Mouse (Mus musculus) CD8-positive naive resting alpha-beta T cell, adult 2 months (primary cell): ENCODE results near the gene Serinc2.

Experiments used
- DNase-seq, 2 experiments: peaks; one replicate each; pipeline ENCODE4 v3.0.0; 2022; ENCODE audit warnings: low read depth in 2 of 2, low spot score in 2 of 2

The Serinc2 gene

GRCm38 (mm10) chr4:130279105-130279504 is at the start of gene Serinc2:
Serinc2 (minus strand) TSS chr4:130279205.
- DNase-seq, result no peak

- DNase-seq, result no peak
Observed at GRCm38 (mm10) chr4:130327366-130327765, 48.4 kb upstream of the Serinc2 start.

DNA sequence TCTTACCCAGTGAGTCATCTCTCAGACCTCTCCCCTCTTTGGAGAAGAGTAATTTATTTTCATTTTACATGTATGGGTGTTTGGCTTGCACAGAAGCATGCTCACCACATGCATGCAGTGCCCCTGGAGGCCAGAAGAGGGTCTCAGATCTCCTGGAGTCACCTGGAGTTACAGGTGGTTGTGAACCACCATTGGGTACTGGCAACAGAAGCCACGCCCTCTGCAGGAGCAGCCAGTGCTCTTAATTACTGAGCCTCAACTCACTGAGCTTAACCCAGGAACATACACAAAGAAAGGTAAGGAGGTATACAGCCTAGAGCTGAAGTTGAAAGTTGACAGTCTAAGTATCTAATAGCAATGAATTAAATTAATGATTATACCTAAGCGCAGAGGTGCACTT is 46.4 kb upstream of the Serinc2 start:
- DNase-seq, result no peak

- no peak for DNase-seq
Observed at GRCm38 (mm10) chr4:130323607-130324006, 44.6 kb upstream of the Serinc2 start.

GRCm38 (mm10) chr4:130323165-130323564 is 44.2 kb upstream of the Serinc2 start:
- DNase-seq, result no peak

GRCm38 (mm10) chr4:130322567-130322966 is 43.6 kb upstream of the Serinc2 start:
- no peak for DNase-seq

GRCm38 (mm10) chr4:130321640-130322039 is 42.6 kb upstream of the Serinc2 start:
- DNase-seq, result no peak

DNA sequence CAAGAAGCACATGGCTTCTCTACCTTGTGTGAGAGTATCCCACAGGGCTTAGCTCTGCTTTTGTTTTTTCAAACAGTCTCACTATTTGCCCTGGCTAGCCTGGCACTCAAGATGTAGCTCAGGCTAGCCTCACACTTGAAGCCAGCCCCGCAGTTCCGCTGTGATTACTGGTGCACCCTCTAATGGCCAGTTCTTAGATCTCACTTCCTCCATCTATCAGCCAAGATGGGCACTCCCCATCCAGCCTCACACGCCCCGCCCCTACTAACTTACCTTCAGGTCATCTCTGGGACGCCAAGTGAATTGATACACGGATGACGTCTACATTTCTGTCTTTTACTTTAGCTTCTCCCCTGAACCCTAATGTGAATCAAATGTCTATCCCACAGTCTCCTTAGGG is 40.6 kb upstream of the Serinc2 start:
- DNase-seq, result no peak

GRCm38 (mm10) chr4:130318122-130318521 is 39.1 kb upstream of the Serinc2 start:
- DNase-seq, result no peak

GRCm38 (mm10) chr4:130316691-130317090 is 37.7 kb upstream of the Serinc2 start:
- no peak for DNase-seq

DNA sequence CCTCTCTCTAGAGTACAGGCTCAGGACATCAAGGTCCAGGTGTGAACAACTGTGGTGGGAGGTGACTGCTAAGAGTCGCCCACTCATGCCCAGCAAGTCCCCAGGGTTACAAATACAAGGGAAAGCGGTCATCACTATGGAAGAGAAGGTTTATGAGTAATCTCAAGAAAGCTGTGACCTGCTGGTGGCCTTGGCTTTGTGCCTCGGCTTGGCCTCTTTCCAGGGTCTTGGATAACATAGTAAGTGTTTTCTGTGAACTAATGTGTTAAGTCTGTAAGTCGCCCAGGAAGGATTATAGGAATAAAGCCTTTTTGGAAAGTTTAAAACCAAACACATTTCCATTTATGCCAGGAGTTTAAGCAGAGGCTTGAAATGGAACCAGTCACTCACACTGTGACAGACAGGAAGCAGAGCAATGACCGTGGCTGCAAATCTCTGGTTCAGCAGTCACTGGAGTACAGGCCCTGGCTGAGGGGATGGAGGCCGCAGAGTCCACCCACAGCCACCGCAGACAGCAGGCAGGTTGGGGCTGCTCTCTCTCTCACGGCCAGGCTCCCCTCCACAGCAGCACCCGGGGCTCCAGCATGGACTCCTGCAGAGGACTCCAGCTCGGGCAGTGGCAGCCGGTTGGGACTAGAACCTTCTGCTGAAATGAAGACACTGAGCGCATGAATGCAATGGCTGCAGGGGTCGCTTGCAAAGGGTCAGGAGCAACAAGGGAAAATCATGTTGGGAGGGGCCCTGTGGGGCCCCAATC is 36.9 kb upstream of the Serinc2 start:
- no peak for DNase-seq

- DNase-seq, result no peak
Observed at GRCm38 (mm10) chr4:130313552-130313951, 34.5 kb upstream of the Serinc2 start.

DNA sequence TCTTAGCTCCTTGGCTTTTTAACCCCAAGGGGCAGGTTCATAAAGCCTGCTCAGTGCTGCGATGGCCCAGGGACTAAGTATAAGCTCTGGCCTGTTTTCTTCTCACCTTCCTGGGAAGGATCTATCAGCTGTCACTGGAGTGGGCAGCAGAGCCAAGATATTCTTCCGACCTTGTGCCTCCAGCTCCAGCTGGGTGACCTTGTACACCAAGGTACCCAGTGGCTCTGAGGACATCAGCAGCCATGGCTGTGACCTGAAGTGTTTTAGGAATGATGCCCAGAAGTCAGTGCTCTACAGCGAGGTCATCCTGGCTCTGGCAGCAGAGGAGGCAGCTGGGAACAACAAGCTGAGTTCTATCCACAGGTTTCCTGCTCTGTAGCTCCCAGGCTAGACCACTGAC is 33.5 kb upstream of the Serinc2 start:
- no peak for DNase-seq

- no peak for DNase-seq
Observed at GRCm38 (mm10) chr4:130309254-130309653, 30.2 kb upstream of the Serinc2 start.

DNA sequence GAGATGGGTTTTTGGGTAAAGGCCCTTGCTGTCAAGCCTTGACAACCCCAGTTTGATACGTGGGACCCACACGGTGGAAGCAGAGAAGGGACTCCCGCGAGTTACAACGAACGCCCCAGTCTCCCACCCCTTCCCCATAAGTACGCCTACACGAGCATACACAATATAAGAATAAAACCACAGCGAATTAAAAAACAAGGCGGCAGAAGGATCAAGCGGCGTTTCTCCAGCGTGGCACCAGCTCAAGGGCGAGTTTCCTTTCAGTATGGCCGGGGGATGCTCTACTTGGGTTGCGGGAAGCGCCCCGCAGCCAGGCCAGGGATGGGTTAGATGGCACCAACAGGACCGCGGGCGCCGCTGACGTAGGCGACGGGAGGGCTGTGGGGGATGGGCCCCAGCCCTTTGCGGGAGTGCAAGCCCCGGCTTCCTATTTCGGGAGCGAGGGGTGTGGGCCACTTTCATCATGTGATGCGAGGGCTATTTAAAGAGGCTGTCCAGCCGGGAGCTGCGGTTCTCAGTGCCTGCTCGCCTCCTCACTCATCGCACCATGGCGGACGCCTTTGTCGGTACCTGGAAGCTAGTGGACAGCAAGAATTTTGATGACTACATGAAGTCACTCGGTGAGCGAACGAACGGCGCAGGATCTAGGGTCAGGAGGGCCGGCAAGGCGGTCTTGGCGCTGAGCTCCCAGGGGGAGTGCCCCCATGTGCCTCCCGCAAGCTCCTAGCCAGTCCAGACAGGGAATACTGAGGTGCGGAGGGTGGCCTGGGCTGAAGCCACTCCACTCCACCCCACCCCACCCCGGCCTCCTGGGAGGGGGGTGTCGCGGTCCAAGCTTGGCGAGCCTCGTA is 29.5 kb upstream of the Serinc2 start, which contains the start of the genes Fabp3 and Gm10570:
TSS of gene Fabp3 (plus strand) at position 365 of the 851 bp plus-strand sequence.
TSS of gene Gm10570 (minus strand) at position 444 of the 851 bp plus-strand sequence.
- no peak for DNase-seq

DNA sequence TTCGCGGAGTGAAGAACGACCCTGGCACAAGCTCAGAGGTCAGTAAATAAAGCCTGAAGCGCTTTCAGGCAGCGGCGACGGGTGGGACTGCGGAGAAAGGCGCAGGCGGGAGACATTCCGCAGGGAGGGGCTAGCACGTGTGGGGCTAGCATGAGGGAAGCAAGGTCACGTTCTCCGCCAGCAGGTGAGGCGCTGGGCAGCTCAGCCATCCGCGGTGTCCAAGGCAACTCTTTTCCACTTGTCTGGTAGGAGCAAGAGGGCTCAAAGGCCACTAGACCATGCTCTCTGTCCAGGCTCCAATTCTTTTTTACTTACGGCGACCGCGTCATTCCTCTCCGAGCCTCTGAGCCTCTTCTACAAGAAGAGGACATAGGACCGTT is 28.8 kb upstream of the Serinc2 start:
- DNase-seq, result no peak

DNA sequence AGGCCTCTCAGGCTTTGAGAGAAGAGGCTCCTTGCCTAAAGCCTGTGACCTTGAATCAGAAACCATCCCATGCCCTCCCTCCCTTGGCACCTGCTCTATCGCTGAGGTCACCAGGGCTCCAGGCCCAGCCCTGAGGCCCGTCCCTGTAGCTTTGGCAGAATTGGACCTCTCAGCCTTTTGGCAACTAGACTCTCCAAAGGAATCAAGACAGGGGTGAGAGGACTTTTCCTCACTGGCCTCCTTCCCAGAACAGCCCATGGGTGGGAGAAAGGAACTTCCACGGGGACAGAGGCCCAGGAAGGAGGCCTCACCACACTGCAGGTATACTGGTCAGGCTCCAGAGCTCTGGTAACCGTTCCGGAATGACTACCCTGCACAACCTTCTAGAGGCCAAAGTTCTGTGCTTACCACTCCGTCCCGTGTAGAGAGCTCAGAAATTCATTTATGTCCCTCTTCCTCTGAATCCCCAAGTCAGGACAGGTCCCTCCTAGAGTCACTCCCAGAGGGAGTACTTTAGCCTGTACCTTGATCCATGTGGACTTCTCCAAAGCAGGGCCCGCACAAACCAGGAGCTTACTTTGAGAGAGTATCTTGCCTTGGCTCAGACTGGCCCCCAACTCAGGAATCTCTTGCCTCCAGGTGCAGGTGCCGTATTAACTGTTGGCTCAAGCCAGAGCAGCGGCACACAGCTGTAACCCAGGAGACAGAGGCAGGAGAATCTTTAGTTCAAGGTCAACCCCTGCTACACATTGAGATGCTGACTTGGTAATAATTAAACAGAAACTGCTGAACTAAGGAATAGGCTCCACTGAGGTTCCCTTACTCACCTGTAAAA is 28.0 kb upstream of the Serinc2 start:
- DNase-seq, result no peak

DNA sequence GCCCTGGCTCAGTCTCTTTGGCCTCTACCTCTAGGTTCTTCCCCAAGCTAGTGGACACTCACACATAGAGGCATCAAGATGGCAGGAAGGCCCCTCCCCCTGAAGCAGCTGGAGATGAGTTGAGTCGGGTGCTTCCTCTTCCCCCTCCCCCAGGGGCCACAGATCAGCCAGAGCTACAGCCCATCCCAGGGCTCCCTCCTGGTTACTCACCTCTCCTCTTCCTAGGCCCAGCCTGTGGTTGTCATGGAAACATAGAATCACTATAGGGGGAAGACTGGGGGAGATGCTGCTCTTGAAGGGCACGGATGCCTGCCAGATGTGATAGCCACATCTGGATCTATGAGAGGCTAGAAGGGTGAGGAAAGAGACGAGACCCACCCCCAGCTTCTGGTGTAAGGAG is 25.7 kb upstream of the Serinc2 start:
- DNase-seq, result no peak

- DNase-seq, result no peak
Observed at GRCm38 (mm10) chr4:130302285-130302870, 23.4 kb upstream of the Serinc2 start.

DNA sequence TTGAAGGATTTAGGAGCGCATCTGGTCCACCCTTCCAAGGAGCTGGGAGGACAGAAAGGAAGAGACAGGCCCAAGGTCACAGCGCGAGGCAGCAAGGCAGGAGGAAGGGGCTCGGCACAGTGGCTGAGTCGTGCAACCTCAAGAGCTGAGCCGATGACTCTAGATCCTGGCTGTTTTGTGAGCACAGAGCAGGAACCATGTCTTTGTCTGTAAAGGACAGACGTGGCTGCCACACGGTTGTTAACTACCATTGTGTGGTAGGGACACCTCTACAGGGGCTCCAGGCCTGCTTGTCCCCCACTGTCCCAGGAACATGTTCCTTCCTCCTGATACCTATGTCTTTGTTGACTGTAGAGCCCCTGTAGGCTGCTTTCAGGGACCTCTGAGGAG is 20.6 kb upstream of the Serinc2 start:
- no peak for DNase-seq
